Mouse (Mus musculus) myocyte (in vitro differentiated cells): Measurements from ENCODE around the gene Stk31. TPM values are rescaled to one million over a fixed set of nuclear protein-coding genes. Genes with fewer than 3 reads are reported as not detected.
"Not testable (repeated sequence)": the region's sequence is repeated elsewhere in the genome, so short reads cannot be mapped to it uniquely, and the experiment has no call there.

Experiments
- H3K27me3 ChIP-seq: one replicate; pipeline ENCODE4 v1.6.1; 2011; ENCODE audit not compliant: control insufficient read depth, insufficient read depth, insufficient read length
- H3K36me3 ChIP-seq: one replicate; pipeline ENCODE4 v1.6.1; 2011; ENCODE audit not compliant: control insufficient read depth, insufficient read depth
- H3K4me2 ChIP-seq: one replicate; pipeline ENCODE4 v1.6.1; 2011; ENCODE audit warnings: low read depth, control low read depth
- H3K4me3 ChIP-seq: one replicate; pipeline ENCODE4 v1.5.1; 2011; ENCODE audit warnings: mild to moderate bottlenecking, control low read depth, moderate library complexity
- H3K79me2 ChIP-seq: one replicate; pipeline ENCODE4 v1.6.1; 2011; ENCODE audit not compliant: control insufficient read depth, insufficient read depth
- H3ac ChIP-seq: one replicate; pipeline ENCODE4 v1.6.1; 2011; ENCODE audit not compliant: control insufficient read depth, insufficient read length
- CEBPB ChIP-seq: IDR thresholded peaks from 2 replicates; pipeline ENCODE4 v1.6.1; 2011; ENCODE audit warnings: mild to moderate bottlenecking, moderate library complexity; ENCODE audit not compliant: poor library complexity, insufficient read depth, severe bottlenecking
- E2F4 ChIP-seq: IDR thresholded peaks from one replicate; pipeline ENCODE4 v1.6.1; 2011; ENCODE audit warnings: mild to moderate bottlenecking, control low read depth, moderate library complexity; ENCODE audit not compliant: insufficient read depth
- MAX ChIP-seq: IDR thresholded peaks from one replicate; pipeline ENCODE4 v1.6.1; 2011; ENCODE audit warnings: low read depth, mild to moderate bottlenecking, control low read depth
- MYOD1 ChIP-seq, 3 experiments: IDR thresholded peaks; one replicate each; pipeline ENCODE4 v1.6.1; 2011; ENCODE audit warnings: control low read depth in 2 of 3, low read depth in 2 of 3, mild to moderate bottlenecking in 2 of 3, moderate library complexity in 1 of 3; ENCODE audit not compliant: insufficient read length in 2 of 3, control insufficient read depth in 1 of 3
- MYOG ChIP-seq, 3 experiments: IDR thresholded peaks; one replicate each; pipeline ENCODE4 v1.6.1; 2011; ENCODE audit warnings: control low read depth in 2 of 3, low read depth in 2 of 3, mild to moderate bottlenecking in 2 of 3; ENCODE audit not compliant: insufficient read length in 2 of 3, control insufficient read depth in 1 of 3, insufficient read depth in 1 of 3
- POLR2A ChIP-seq: IDR thresholded peaks from one replicate; pipeline ENCODE4 v1.6.1; 2011; ENCODE audit warnings: low read depth, mild to moderate bottlenecking, control low read depth, moderate library complexity; ENCODE audit not compliant: insufficient read length
- POLR2AphosphoS2 ChIP-seq: IDR thresholded peaks from one replicate; pipeline ENCODE4 v1.6.1; 2011; ENCODE audit warnings: low read depth, control low read depth; ENCODE audit not compliant: insufficient read length
- REST ChIP-seq: IDR thresholded peaks from one replicate; pipeline ENCODE4 v1.6.1; 2011; ENCODE audit warnings: mild to moderate bottlenecking, control low read depth, moderate library complexity; ENCODE audit not compliant: insufficient read depth, insufficient read length
- SRF ChIP-seq: IDR thresholded peaks from one replicate; pipeline ENCODE4 v1.6.1; 2011; ENCODE audit warnings: low read depth; ENCODE audit not compliant: control insufficient read depth, insufficient read length
- TCF12 ChIP-seq: IDR thresholded peaks from one replicate; pipeline ENCODE4 v1.6.1; 2011; ENCODE audit warnings: mild to moderate bottlenecking, control low read depth; ENCODE audit not compliant: poor library complexity, insufficient read depth, severe bottlenecking
- TCF3 ChIP-seq: IDR thresholded peaks from one replicate; pipeline ENCODE4 v1.6.1; 2011; ENCODE audit warnings: low read depth, control low read depth; ENCODE audit not compliant: insufficient read length
- USF1 ChIP-seq: IDR thresholded peaks from one replicate; pipeline ENCODE4 v1.6.1; 2011; ENCODE audit warnings: low read depth, mild to moderate bottlenecking, control low read depth, moderate library complexity
- polyA plus RNA-seq: library from polyadenylated mRNA; unstranded; fragments of >200 nt; fragmentation: generic; extraction: Trizol; gene quantifications from one replicate; pipeline ENCODE4 v1.2.1, GENCODE M21; 2012; ENCODE audit warnings: missing spikeins

Gene Stk31
- polyA plus RNA-seq, 1 experiment, result not detected

GRCm38 (mm10) chr6:49394276-49394675 is 1.1 kb upstream of the Stk31 start:
- H3K36me3 ChIP-seq, result no peaks in the 10 kb centered on the region
- TF ChIP-seq REST, result no peak
- no peak for TF ChIP-seq E2F4
- no peak for TF ChIP-seq POLR2AphosphoS2
- no peak for TF ChIP-seq MYOD1 (IDR thresholded peaks at IDR 0.05; ENCODE audit: control insufficient read depth in 1 of 3, insufficient read length in 2 of 3, low read depth in 2 of 3)
- no peak for TF ChIP-seq MYOG (IDR thresholded peaks at IDR 0.05; ENCODE audit: control insufficient read depth in 1 of 3, insufficient read depth in 1 of 3, insufficient read length in 2 of 3, low read depth in 2 of 3)
- no peak overlapping the region for H3K4me2 ChIP-seq
- H3K27me3 ChIP-seq, result no peaks in the 10 kb centered on the region
- H3K79me2 ChIP-seq, result no peaks in the 10 kb centered on the region
- H3K4me3 ChIP-seq, result no peak overlapping the region
- no peak overlapping the region for H3ac ChIP-seq

- no peak overlapping the region for H3K4me3 ChIP-seq
- TF ChIP-seq POLR2A (no peak), POLR2AphosphoS2 (no peak), MYOG (IDR thresholded peaks at IDR 0.05; ENCODE audit: control insufficient read depth in 1 of 3, insufficient read depth in 1 of 3, insufficient read length in 2 of 3, low read depth in 2 of 3) (no peak)
- H3K27me3 ChIP-seq, result no peaks in the 10 kb centered on the region
- no peaks in the 10 kb centered on the region for H3K36me3 ChIP-seq
- H3ac ChIP-seq, result no peak overlapping the region
- no peak overlapping the region for H3K4me2 ChIP-seq
- no peaks in the 10 kb centered on the region for H3K79me2 ChIP-seq
Observed at GRCm38 (mm10) chr6:49397466-49397865, 2.1 kb downstream of the Stk31 start.

GRCm38 (mm10) chr6:49398365-49398764 is 3.0 kb downstream of the Stk31 start:
- Histone ChIP-seq H3K4me3 (no peak overlapping the region), H3K4me2 (no peak overlapping the region), H3K27me3 (no peaks in the 10 kb centered on the region), H3K36me3 (no peaks in the 10 kb centered on the region), H3ac (no peak overlapping the region), H3K79me2 (no peaks in the 10 kb centered on the region)
- no peak for TF ChIP-seq MYOG (IDR thresholded peaks at IDR 0.05; ENCODE audit: control insufficient read depth in 1 of 3, insufficient read depth in 1 of 3, insufficient read length in 2 of 3, low read depth in 2 of 3)
- no peak for TF ChIP-seq SRF
- TF ChIP-seq TCF3, result no peak
- no peak for TF ChIP-seq REST
- no peak for TF ChIP-seq MAX
- TF ChIP-seq E2F4, result no peak
- no peak for TF ChIP-seq POLR2AphosphoS2
- TF ChIP-seq POLR2A, result no peak
- TF ChIP-seq USF1, result no peak
- no peak for TF ChIP-seq TCF12
- no peak for TF ChIP-seq CEBPB
- TF ChIP-seq MYOD1 (IDR thresholded peaks at IDR 0.05; ENCODE audit: control insufficient read depth in 1 of 3, insufficient read length in 2 of 3, low read depth in 2 of 3), result no peak

GRCm38 (mm10) chr6:49410830-49411229 is 15.4 kb downstream of the Stk31 start:
- no peaks in the 10 kb centered on the region for H3K79me2 ChIP-seq
- H3K36me3 ChIP-seq, result no peaks in the 10 kb centered on the region
- no peaks in the 10 kb centered on the region for H3K27me3 ChIP-seq
- TF ChIP-seq CEBPB (no peak), USF1 (no peak), MYOD1 (IDR thresholded peaks at IDR 0.05; ENCODE audit: control insufficient read depth in 1 of 3, insufficient read length in 2 of 3, low read depth in 2 of 3) (no peak), REST (no peak), TCF12 (no peak), POLR2AphosphoS2 (no peak), POLR2A (no peak), SRF (no peak), E2F4 (no peak), MAX (no peak), TCF3 (no peak), MYOG (IDR thresholded peaks at IDR 0.05; ENCODE audit: control insufficient read depth in 1 of 3, insufficient read depth in 1 of 3, insufficient read length in 2 of 3, low read depth in 2 of 3) (no peak)
- no peak overlapping the region for H3K4me2 ChIP-seq
- no peak overlapping the region for H3ac ChIP-seq
- no peak overlapping the region for H3K4me3 ChIP-seq

GRCm38 (mm10) chr6:49412967-49413366 is 17.6 kb downstream of the Stk31 start:
- H3K27me3 ChIP-seq, H3K4me3 ChIP-seq, H3K79me2 ChIP-seq: not testable (repeated sequence)

GRCm38 (mm10) chr6:49415971-49416370 is 20.6 kb downstream of the Stk31 start:
- H3K36me3 ChIP-seq, result no peaks in the 10 kb centered on the region
- TF ChIP-seq SRF (no peak), USF1 (no peak), POLR2AphosphoS2 (no peak), MYOG (IDR thresholded peaks at IDR 0.05; ENCODE audit: control insufficient read depth in 1 of 3, insufficient read depth in 1 of 3, insufficient read length in 2 of 3, low read depth in 2 of 3) (no peak), MYOD1 (IDR thresholded peaks at IDR 0.05; ENCODE audit: control insufficient read depth in 1 of 3, insufficient read length in 2 of 3, low read depth in 2 of 3) (no peak), E2F4 (no peak), POLR2A (no peak), REST (no peak), CEBPB (no peak), TCF3 (no peak), TCF12 (no peak), MAX (no peak)
- H3K79me2 ChIP-seq, result no peaks in the 10 kb centered on the region
- H3ac ChIP-seq, result no peak overlapping the region
- H3K27me3 ChIP-seq, result no peaks in the 10 kb centered on the region
- H3K4me2 ChIP-seq, result no peak overlapping the region
- H3K4me3 ChIP-seq, result no peak overlapping the region

More at GRCm38 (mm10) chr6:49412967-49413366, 17.6 kb downstream of the Stk31 start:
- not testable (repeated sequence) for H3K36me3 ChIP-seq, H3K4me2 ChIP-seq, H3ac ChIP-seq
